Mouse (Mus musculus): Measurements from ENCODE around the gene Spast. TPM values are rescaled to one million over a fixed set of nuclear protein-coding genes. Genes with fewer than 3 reads are reported as not detected.
"Not testable (repeated sequence)": the region's sequence is repeated elsewhere in the genome, so short reads cannot be mapped to it uniquely, and the experiment has no call there.

The Spast gene
- polyA plus RNA-seq, 1 experiment = 26.9 TPM

DNA sequence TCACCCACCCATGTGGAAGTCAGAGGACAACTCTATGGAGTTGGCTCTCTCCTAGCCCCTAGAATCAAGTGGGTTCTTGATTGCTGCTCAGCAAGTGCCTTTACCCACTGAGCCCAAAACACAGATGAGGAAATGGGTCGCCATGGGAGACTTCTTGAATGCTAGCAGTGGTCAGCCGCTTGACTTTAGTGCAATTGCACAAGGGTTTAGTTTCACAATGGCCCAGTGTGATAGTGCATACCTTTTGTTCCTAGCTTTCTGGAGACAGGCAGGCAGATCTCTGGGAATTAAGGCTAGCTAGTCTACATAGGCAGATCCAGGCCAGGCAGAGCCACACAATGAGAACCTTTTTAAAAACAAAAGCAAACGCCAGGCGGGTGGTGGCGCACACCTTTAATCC, 38.7 kb upstream of the Spast start:
- peaks cover 5% of the 10 kb centered on the region; the same call in 1 of the 2 replicates for H3K4me1 ChIP-seq (ENCODE audit: control insufficient read depth, insufficient read depth, low read length)
- no peak overlapping the region for H3K4me3 ChIP-seq (ENCODE audit: insufficient read depth, low read length)
- H3K27ac ChIP-seq (ENCODE audit: insufficient read depth, low read depth, low read length) = no peak overlapping the region
- TF ChIP-seq POLR2A (IDR thresholded peaks at IDR 0.05; ENCODE audit: borderline replicate concordance, low read depth, low read length) (no peak), CTCF (IDR thresholded peaks at IDR 0.05; ENCODE audit: low read depth, low read length) (no peak)

DNA sequence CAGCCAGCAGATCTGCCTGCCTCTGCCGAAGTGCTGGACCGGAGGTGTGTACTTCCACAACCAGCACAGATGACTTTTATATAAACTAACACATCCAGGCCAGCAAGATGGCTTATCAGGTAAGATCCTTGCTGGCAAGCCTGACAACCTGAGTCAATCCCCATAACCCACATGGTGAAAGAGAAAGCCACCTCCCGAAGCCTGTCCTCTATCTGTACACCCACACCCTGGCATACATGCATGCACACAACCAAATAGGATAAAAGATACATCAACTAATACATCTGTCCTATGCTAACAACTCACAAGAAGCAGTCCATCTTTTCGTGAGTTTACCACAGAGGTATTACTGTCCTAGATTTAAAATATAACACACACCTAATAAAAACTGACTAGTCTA, 34.7 kb upstream of the Spast start:
- no peak for TF ChIP-seq POLR2A (IDR thresholded peaks at IDR 0.05; ENCODE audit: borderline replicate concordance, low read depth, low read length)
- no peak for TF ChIP-seq CTCF (IDR thresholded peaks at IDR 0.05; ENCODE audit: low read depth, low read length)
- no peak overlapping the region for H3K27ac ChIP-seq (ENCODE audit: insufficient read depth, low read depth, low read length)
- no peak overlapping the region for H3K4me3 ChIP-seq (ENCODE audit: insufficient read depth, low read length)
- H3K4me1 ChIP-seq (ENCODE audit: control insufficient read depth, insufficient read depth, low read length) = peaks cover 5% of the 10 kb centered on the region; the same call in 1 of the 2 replicates

DNA sequence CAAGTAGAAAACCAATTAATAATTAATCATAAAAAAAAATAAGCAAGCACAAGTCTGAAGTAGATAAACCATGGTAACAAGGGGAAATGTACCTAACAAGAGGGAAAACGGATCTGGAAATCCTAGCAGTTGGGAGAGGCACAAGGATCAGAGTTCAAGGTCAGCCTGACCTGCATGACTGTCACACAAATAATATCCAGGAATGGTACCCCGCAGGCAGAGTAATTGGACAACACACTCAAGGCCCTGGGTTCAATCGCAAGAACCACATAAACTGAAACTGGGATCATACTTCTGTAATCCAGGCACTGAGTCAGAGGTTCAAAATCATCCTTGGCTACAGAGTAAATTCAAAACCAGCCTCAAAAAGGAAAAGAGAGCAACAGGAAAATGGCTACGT, 33.2 kb upstream of the Spast start:
- Histone ChIP-seq H3K4me3 (ENCODE audit: insufficient read depth, low read length) (no peak overlapping the region), H3K27ac (ENCODE audit: insufficient read depth, low read depth, low read length) (no peak overlapping the region), H3K4me1 (ENCODE audit: control insufficient read depth, insufficient read depth, low read length) (peaks cover 1% of the 10 kb centered on the region; the same call in 1 of the 2 replicates)
- TF ChIP-seq CTCF (IDR thresholded peaks at IDR 0.05; ENCODE audit: low read depth, low read length) (no peak), POLR2A (IDR thresholded peaks at IDR 0.05; ENCODE audit: borderline replicate concordance, low read depth, low read length) (no peak)

DNA sequence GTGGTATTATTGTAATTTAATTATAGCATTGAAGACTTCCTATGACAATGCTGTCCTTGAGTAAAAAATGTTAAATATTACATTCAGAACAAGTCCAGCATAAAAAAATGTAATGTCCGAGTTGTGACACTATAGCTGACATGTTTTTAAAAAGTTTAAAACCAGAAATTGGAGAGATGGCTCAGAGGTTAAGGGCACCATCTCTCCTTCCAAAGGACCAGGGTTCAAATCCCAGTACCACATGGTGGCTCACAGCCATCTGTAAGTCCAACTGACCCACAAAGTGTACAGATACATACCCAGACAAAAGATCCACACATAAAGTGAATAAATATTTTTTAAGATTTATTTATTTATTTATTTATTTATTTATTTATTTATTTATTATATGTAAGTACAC, 32.8 kb upstream of the Spast start:
- no peak overlapping the region for H3K27ac ChIP-seq (ENCODE audit: insufficient read depth, low read depth, low read length)
- no peak overlapping the region for H3K4me3 ChIP-seq (ENCODE audit: insufficient read depth, low read length)
- H3K4me1 ChIP-seq (ENCODE audit: control insufficient read depth, insufficient read depth, low read length) = no peaks in the 10 kb centered on the region
- TF ChIP-seq POLR2A (IDR thresholded peaks at IDR 0.05; ENCODE audit: borderline replicate concordance, low read depth, low read length) = no peak
- TF ChIP-seq CTCF (IDR thresholded peaks at IDR 0.05; ENCODE audit: low read depth, low read length) = no peak

DNA sequence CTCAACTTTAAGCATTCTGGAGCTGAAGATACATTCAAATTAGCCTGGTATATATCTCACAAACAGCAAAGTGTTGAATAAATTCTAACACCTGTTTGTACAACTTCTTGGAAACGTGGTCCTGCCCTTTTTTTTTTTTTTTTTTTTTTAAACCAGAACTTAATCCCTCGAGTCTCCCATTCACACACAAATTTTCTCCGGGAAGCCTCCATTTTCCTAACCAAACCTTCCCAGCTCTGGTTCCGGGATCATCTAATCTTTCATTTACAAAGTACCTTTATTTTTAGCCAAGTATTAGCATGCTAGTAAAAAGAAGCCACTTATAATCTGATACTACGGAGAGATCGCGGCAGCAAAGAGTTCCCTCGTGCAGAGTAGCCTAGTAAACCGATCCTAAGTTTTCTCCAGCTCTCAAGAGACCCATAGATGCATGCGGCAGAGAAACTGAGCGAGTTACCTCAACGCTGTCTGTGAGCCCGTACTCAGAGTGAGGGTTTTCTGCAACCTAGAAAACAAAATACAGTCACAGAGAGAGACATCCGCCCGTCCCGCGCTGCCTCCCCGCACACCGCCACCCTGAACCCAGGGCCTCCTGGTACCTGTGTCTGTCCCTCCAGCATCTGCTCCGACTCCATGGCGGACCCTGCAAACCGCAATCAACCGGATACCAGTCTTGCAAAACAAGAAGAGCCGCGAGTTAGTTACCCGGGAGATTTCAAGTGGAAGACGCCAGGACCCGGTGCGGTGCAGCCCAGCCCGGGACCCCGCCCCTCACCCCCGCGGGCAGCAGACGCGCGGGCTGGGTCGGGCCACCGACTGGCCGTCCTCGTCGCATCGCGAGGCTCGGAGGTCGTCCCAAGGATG, 23.1 kb upstream of the Spast start:
- Histone ChIP-seq H3K4me3 (ENCODE audit: insufficient read depth, low read length) (peak overlapping the region; percentile 95), H3K4me1 (ENCODE audit: control insufficient read depth, insufficient read depth, low read length) (peaks cover 3% of the 10 kb centered on the region)

DNA sequence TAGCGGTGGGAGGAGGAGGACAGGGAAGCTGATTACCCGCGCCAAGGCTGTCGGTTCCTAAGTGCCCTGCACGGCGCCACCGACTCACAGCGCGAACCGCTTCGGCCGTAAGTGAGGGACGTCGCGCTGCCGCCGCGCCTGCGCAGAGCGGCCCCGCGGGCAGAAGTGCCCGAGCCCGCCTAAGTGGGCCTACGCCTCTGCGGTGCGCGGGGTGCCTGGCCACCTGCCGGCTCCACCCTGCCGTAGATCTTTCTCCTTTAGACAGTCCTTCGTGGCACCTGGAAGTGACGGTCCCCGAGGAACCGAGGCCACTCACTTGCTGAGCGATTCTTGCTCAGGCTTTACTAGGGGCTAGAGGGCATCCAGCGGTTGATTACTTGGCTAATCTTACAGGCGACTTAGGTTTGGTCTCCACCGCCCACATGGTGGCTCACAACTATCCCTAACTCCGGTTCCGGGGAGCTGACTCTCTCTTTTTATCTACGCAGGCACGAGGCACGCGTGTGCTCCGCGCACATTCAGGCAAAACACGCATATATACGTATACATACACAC, 22.4 kb upstream of the Spast start:
- TF ChIP-seq CTCF (IDR thresholded peaks at IDR 0.05; ENCODE audit: low read depth, low read length) (no peak), POLR2A (IDR thresholded peaks at IDR 0.05; ENCODE audit: borderline replicate concordance, low read depth, low read length) (no peak)
- Histone ChIP-seq H3K4me3 (ENCODE audit: insufficient read depth, low read length) (peak overlapping the region; percentile 95), H3K27ac (ENCODE audit: insufficient read depth, low read depth, low read length) (peak overlapping the region; percentile 87), H3K4me1 (ENCODE audit: control insufficient read depth, insufficient read depth, low read length) (peaks cover 3% of the 10 kb centered on the region)

More for the DNA sequence above, 23.1 kb upstream of the Spast start:
- H3K27ac ChIP-seq (ENCODE audit: insufficient read depth, low read depth, low read length) = peak overlapping the region; percentile 74
- TF ChIP-seq CTCF (IDR thresholded peaks at IDR 0.05; ENCODE audit: low read depth, low read length) (no peak), POLR2A (IDR thresholded peaks at IDR 0.05; ENCODE audit: borderline replicate concordance, low read depth, low read length) (no peak)

DNA sequence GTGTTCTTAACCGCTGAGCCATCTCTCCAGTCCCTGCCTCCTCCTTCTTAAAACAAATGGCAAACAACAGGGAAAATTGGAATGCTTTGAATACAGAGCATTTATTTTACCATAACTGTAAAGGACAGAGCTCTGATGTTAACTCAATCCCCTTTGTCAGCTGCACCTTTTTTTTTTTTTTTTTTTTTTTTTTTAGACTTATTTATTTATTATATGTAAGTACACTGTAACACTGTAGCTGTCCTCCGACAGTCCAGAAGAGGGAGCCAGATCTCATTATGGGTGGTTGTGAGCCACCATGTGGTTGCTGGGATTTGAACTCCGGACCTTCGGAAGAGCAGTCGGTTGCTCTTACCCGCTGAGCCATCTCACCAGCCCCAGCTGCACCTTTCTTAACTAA, 20.1 kb upstream of the Spast start:
- H3K27ac ChIP-seq (ENCODE audit: insufficient read depth, low read depth, low read length) = no peak overlapping the region
- H3K4me1 ChIP-seq (ENCODE audit: control insufficient read depth, insufficient read depth, low read length) = peaks cover 3% of the 10 kb centered on the region
- H3K4me3 ChIP-seq (ENCODE audit: insufficient read depth, low read length) = no peak overlapping the region
- TF ChIP-seq CTCF (IDR thresholded peaks at IDR 0.05; ENCODE audit: low read depth, low read length) = no peak
- TF ChIP-seq POLR2A (IDR thresholded peaks at IDR 0.05; ENCODE audit: borderline replicate concordance, low read depth, low read length) = no peak

DNA sequence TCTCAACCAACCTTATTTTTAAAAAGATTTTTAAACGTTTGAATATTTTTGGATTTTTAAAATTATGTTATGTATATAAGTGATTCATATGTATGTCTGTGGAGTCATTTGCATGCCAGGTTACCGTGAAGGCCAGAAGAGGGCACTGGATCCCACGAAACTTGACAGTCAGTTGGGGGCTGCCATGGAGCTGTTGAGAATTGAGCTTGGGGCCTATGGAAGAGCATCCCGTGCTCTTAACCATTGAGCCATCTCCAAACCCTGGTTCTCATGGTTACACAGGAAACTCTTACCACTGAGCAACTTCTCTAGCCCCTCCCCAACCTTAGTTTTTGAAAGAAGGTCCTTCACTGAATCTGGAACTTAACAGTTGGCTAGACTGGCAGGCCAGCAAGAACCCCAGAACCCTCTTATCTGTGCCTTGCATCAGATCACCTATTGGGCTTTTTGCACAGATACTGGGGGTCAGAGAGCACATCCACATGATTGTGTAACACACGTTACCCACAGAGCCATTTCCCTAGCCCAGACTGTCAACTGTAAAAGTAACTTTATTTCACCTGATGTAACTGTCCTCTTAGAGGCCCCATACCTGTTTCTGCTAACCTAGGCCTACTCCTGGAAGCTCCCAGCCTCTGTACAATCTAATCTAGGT, 16.3 kb upstream of the Spast start:
- TF ChIP-seq POLR2A (IDR thresholded peaks at IDR 0.05; ENCODE audit: borderline replicate concordance, low read depth, low read length) (no peak), CTCF (IDR thresholded peaks at IDR 0.05; ENCODE audit: low read depth, low read length) (no peak)

DNA sequence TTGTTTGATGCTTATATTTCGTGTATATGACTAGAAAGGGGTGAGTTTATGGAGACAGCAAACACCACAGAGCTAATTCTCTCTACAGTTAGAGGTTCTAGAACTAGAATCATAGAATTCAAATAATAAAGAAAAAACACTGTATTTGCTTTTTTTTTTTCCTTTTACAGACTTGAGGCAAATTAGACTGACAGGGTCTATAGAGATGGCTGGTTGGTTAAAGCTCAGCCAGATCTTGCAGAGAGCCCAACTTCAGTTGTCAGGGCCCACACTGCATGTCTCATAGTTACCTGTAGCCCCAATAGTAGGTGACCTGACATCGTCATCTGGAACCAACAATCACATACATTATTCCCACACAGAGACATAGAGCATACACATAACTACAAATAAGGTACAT, 14.9 kb upstream of the Spast start, which contains the start of gene Dpy30:
Gene Dpy30 (minus strand): TSS at position 101 of the 400 bp plus-strand sequence.
- TF ChIP-seq POLR2A (IDR thresholded peaks at IDR 0.05; ENCODE audit: borderline replicate concordance, low read depth, low read length) = no peak
- TF ChIP-seq CTCF (IDR thresholded peaks at IDR 0.05; ENCODE audit: low read depth, low read length) = no peak
- no peak within 1 kb of the TSS for H3K4me3 ChIP-seq (ENCODE audit: insufficient read depth, low read length)
- no peak within 1 kb of the TSS for H3K27ac ChIP-seq (ENCODE audit: insufficient read depth, low read depth, low read length)

More for the DNA sequence above, 16.3 kb upstream of the Spast start:
- Histone ChIP-seq H3K27ac (ENCODE audit: insufficient read depth, low read depth, low read length) (no peak overlapping the region), H3K4me1 (ENCODE audit: control insufficient read depth, insufficient read depth, low read length) (no peaks in the 10 kb centered on the region), H3K4me3 (ENCODE audit: insufficient read depth, low read length) (no peak overlapping the region)

DNA sequence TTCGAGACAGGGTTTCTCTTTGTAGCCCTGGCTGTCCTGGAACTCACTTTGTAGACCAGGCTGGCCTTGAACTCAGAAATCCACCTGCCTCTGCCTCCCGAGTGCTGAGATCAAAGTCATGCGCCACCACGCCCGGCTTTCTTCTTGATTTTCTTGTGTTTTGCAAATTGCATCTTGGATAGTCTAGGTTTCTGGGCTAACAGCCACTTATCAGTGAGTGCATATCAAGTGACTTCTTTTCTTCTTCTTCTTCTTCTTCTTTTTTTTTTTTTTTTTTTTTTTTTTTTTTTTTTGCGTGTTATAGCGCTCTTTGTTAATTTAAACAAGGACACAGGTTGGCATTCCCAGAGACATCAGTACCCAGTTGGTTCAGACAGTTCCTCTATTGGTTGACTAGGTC, 11.6 kb upstream of the Spast start:
- H3K27ac ChIP-seq (ENCODE audit: insufficient read depth, low read depth, low read length); H3K4me1 ChIP-seq (ENCODE audit: control insufficient read depth, insufficient read depth, low read length); H3K4me3 ChIP-seq (ENCODE audit: insufficient read depth, low read length): not testable (repeated sequence)

More for the DNA sequence above, 14.9 kb upstream of the Spast start, which contains the start of gene Dpy30:
- H3K4me1 ChIP-seq (ENCODE audit: control insufficient read depth, insufficient read depth, low read length) = no peaks in the 10 kb centered on the region

DNA sequence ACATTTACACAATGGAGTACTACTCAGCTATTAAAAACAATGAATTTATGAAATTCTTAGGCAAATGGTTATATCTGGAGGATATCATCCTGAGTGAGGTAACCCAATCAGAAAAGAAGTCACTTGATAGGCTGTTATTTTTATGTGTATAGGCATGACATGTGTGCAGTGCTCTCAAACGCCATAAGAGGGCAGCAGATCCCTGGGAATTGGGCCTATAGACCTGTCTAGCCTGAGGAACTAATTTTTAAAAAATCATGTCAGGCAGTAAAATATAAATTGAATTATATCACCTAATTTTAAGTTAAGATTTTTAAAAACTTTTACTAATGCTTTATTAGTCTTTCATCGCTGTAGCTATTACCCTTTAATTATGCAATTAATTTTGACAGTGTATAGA, 10.6 kb upstream of the Spast start:
- H3K4me3 ChIP-seq (ENCODE audit: insufficient read depth, low read length); H3K4me1 ChIP-seq (ENCODE audit: control insufficient read depth, insufficient read depth, low read length); H3K27ac ChIP-seq (ENCODE audit: insufficient read depth, low read depth, low read length): not testable (repeated sequence)

Measured in bone marrow macrophage, adult 2 months (primary cell).